Mouse (Mus musculus) E14TG2a.4 (cell line): ENCODE results near the gene Zpr1.

Experiments used
- CTCF ChIP-seq: conservative IDR thresholded peaks from 2 replicates; pipeline ENCODE4 v1.5.1; 2014; ENCODE audit warnings: low read length
- NANOG ChIP-seq: IDR thresholded peaks from 2 replicates; pipeline ENCODE4 v1.6.1; 2014; ENCODE audit warnings: borderline replicate concordance, low read length, mixed read lengths
- POU5F1 ChIP-seq: IDR thresholded peaks from 2 replicates; pipeline ENCODE4 v1.6.1; 2014; ENCODE audit warnings: low read length, borderline replicate concordance

- TF ChIP-seq NANOG (no peak), CTCF (no peak), POU5F1 (no peak)
Observed at GRCm38 (mm10) chr9:46257546-46257945, 15.3 kb upstream of the Zpr1 start.
